In genomic region chr5:107789492-107789891, GRCm38 (mm10) we compare ENCODE assay signal across 9 mouse cellular contexts. TPM values are rescaled to one million over a fixed set of nuclear protein-coding genes. Genes with fewer than 3 reads are reported as not detected.
DNase-seq lines count a peak whose midpoint lies in the region; ATAC-seq and TF ChIP-seq lines count a peak whose summit lies in the region.
"Had no signal": no experiment of that assay in that cellular context is flagged by ENCODE, and none has a peak within 500 bp of the region (broad histone marks: within the 10 kb centered on the region; RNA-seq: fewer than 3 reads in every experiment).

No protein-coding gene starts in this region.

- peaks cover 5% of the 10 kb centered on the region; the same call in 1 of the 2 replicates for H3K4me1 ChIP-seq in forebrain, embryonic 14.5 days (ENCODE audit: control insufficient read depth, insufficient read depth, low read length)
- H3K4me1 ChIP-seq in forebrain, embryonic 10.5 days = peaks cover 6% of the 10 kb centered on the region
- H3K4me1 ChIP-seq in liver, adult 2 months (ENCODE audit: control insufficient read depth, insufficient read depth, low read length) = peaks cover 2% of the 10 kb centered on the region; the same call in 1 of the 2 replicates
- no peaks in the 10 kb centered on the region for H3K4me1 ChIP-seq in liver, embryonic 11.5 days (replicated peaks; ENCODE audit: control insufficient read depth, insufficient read depth, low read length)

- no peak overlapping the region for H3K27ac ChIP-seq in forebrain, embryonic 14.5 days (ENCODE audit: low read depth, low read length)
- no peak overlapping the region for H3K27ac ChIP-seq in forebrain, embryonic 10.5 days
- H3K27ac ChIP-seq in liver, adult 2 months (replicated peaks; ENCODE audit: insufficient read depth, low read depth, low read length) = no peak overlapping the region
- H3K27ac ChIP-seq in liver, embryonic 11.5 days (ENCODE audit: low read depth, low read length) = no peak overlapping the region

- no peaks in the 10 kb centered on the region for H3K79me2 ChIP-seq in liver, adult 2 months (ENCODE audit: control insufficient read depth, insufficient read depth, low read length)

- no peak overlapping the region for H3K4me3 ChIP-seq in forebrain, embryonic 14.5 days (ENCODE audit: low read depth, low read length)
- no peak overlapping the region for H3K4me3 ChIP-seq in forebrain, embryonic 10.5 days
- H3K4me3 ChIP-seq in liver, adult 2 months (ENCODE audit: insufficient read depth, low read depth, low read length) = no peak overlapping the region
- H3K4me3 ChIP-seq in liver, embryonic 11.5 days (ENCODE audit: low read depth, low read length) = no peak overlapping the region

- in situ Hi-C loops in Patski (cut with MboI; ENCODE audit: low pct_unique_long_range_greater_than_20kb) = no loop called here

- POLR2A ChIA-PET in Patski (lab: Charles Lee) = interaction anchor here (0.7 kb wide), 1 partner anchor 1100 kb away, joined by 3 read pairs; no protein-coding TSS in a partner anchor

- no peaks in the 10 kb centered on the region for H3K27me3 ChIP-seq in forebrain, embryonic 14.5 days (replicated peaks; ENCODE audit: control insufficient read depth, insufficient read depth, low read length)
- H3K27me3 ChIP-seq in forebrain, embryonic 10.5 days (ENCODE audit: poor library complexity, severe bottlenecking) = no peaks in the 10 kb centered on the region
- H3K27me3 ChIP-seq in liver, adult 2 months (ENCODE audit: control insufficient read depth, insufficient read depth, low read length) = no peaks in the 10 kb centered on the region
- H3K27me3 ChIP-seq in liver, embryonic 11.5 days (replicated peaks; ENCODE audit: control insufficient read depth, insufficient read depth, low read length) = no peaks in the 10 kb centered on the region
- no peaks in the 10 kb centered on the region for H3K27me3 ChIP-seq in Patski

- H3K9ac ChIP-seq in forebrain, embryonic 14.5 days (ENCODE audit: low read length) = no peak overlapping the region
- H3K9ac ChIP-seq in liver, adult 2 months (ENCODE audit: low read depth, low read length) = no peak overlapping the region
- H3K9ac ChIP-seq in liver, embryonic 11.5 days (ENCODE audit: low read depth, low read length) = no peak overlapping the region

- no peak for ATAC-seq in forebrain, embryonic 14.5 days
- no peak for ATAC-seq in liver, embryonic 11.5 days (replicated peaks; ENCODE audit: low FRiP score)
- ATAC-seq in Patski = no peak

- no peak overlapping the region for H3K4me2 ChIP-seq in forebrain, embryonic 14.5 days (ENCODE audit: low read length)
- no peak overlapping the region for H3K4me2 ChIP-seq in liver, embryonic 11.5 days

- peaks cover 10% of the 10 kb centered on the region; the same call in 1 of the 2 replicates for H3K36me3 ChIP-seq in forebrain, embryonic 14.5 days (ENCODE audit: control insufficient read depth, insufficient read depth, low read length)
- H3K36me3 ChIP-seq in forebrain, embryonic 10.5 days (replicated peaks) = peaks cover 26% of the 10 kb centered on the region
- peaks cover 46% of the 10 kb centered on the region for H3K36me3 ChIP-seq in liver, adult 2 months (ENCODE audit: control insufficient read depth, insufficient read depth, low read length)
- peaks cover 6% of the 10 kb centered on the region for H3K36me3 ChIP-seq in liver, embryonic 11.5 days (ENCODE audit: control insufficient read depth, insufficient read depth, low read length)

- DNase-seq in forebrain, embryonic 14.5 days (ENCODE audit: low spot score) = peak; percentile 30
- DNase-seq in forebrain, embryonic 10.5 days (ENCODE audit: extremely low spot score, low spot score) = no peak
- DNase-seq in liver, adult 2 months (ENCODE audit: extremely low read depth, low read depth, low spot score) = no peak
- no peak for DNase-seq in liver, embryonic 11.5 days (ENCODE audit: low spot score)
- DNase-seq in Patski (ENCODE audit: low read depth, low spot score) = no peak
- peak; percentile 45 for DNase-seq in lung, postnatal 36 days
- no peak for DNase-seq in cerebellum, adult 9-11 months
- no peak for DNase-seq in retina, postnatal 1 day
- DNase-seq: gastrocnemius, postnatal 10 days had no signal

- 75% methylated on average over 5 of the region's 5 CpGs for WGBS in forebrain, embryonic 14.5 days
- WGBS in forebrain, embryonic 10.5 days = 84% methylated on average over 5 of the region's 5 CpGs
- 81% methylated on average over 5 of the region's 5 CpGs for WGBS in liver, adult 2 months
- WGBS in liver, embryonic 11.5 days = 76% methylated on average over 5 of the region's 5 CpGs

- CTCF ChIA-PET in Patski (lab: Charles Lee) = interaction anchor here (0.7 to 2.0 kb wide), 11 partner anchors 9 to 194 kb away, joined by 3 to 10 read pairs (median 3); no protein-coding TSS in a partner anchor

- peak; percentile 38; the same call in 1 of the 2 replicates for TF ChIP-seq CTCF in liver, adult 2 months (IDR thresholded peaks at IDR 0.05; ENCODE audit: low read depth, low read length)
- TF ChIP-seq CTCF in Patski (IDR thresholded peaks at IDR 0.05) = peak; percentile 62

- TF ChIP-seq POLR2A in liver, adult 2 months (IDR thresholded peaks at IDR 0.05; ENCODE audit: extremely low read depth, insufficient read depth, low read length) = no peak

- no peaks in the 10 kb centered on the region for H3K9me3 ChIP-seq in forebrain, embryonic 14.5 days (replicated peaks; ENCODE audit: control insufficient read depth, low read length)
- no peaks in the 10 kb centered on the region for H3K9me3 ChIP-seq in forebrain, embryonic 10.5 days
- H3K9me3 ChIP-seq in liver, embryonic 11.5 days (ENCODE audit: control insufficient read depth, low read length) = no peaks in the 10 kb centered on the region

RNA-seq across cellular contexts. Expression of gene Ube2d2b, which starts 40.4 kb away (rescaled TPM):
- 0.13 TPM in 1 of 2 replicates, not detected in the other for polyA plus RNA-seq in forebrain, embryonic 14.5 days (2014; fragmentation: Nextera tagmentation; extraction: Ambion mirVana)
- 0.21 and 0.30 TPM in 2 replicates for polyA plus RNA-seq in forebrain, embryonic 10.5 days (2016; fragmentation: Nextera tagmentation; extraction: Ambion mirVana)
- total RNA-seq in liver, adult 2 months (2014; rRNA removed) = not detected in 2 replicates
- not detected in 2 replicates for polyA plus RNA-seq in liver, adult 2 months (2012; rRNA removed)
- 0.14 and 0.22 TPM in 2 replicates for polyA plus RNA-seq in liver, embryonic 11.5 days (2014; fragmentation: Nextera tagmentation; extraction: Ambion mirVana)
- polyA plus RNA-seq in Patski (2021) = not detected
- total RNA-seq: gastrocnemius, postnatal 10 days had no signal

Comparison
In these comparisons a context has a peak if more than half of its experiments do, and no peak if none do; other contexts are left out.
1. DNase-seq: peak in forebrain, embryonic 14.5 days (single experiment) and lung, postnatal 36 days (single experiment); none in forebrain, embryonic 10.5 days (single experiment), liver, adult 2 months (single experiment), liver, embryonic 11.5 days (single experiment), Patski (single experiment), cerebellum, adult 9-11 months (single experiment) and retina, postnatal 1 day (single experiment).